Mouse (Mus musculus) layer of hippocampus, adult 6 months (tissue): ENCODE measurements around the gene Gal3st3. TPM values are rescaled to one million over a fixed set of nuclear protein-coding genes. Genes with fewer than 3 reads are reported as not detected.

Source experiments
- long read RNA-seq, 2 experiments: library from polyadenylated mRNA; unstranded; transcript quantifications; one replicate each; pipeline ENCODE4 v2.0.0; 2019 to 2020
- polyA plus RNA-seq: library from polyadenylated mRNA; unstranded; fragments of <200 nt; fragmentation: Nextera tagmentation; gene quantifications from 2 replicates; pipeline ENCODE4 v1.2.3, GENCODE M21; 2021

The Gal3st3 gene
- 71.6 and 91.0 TPM in 2 replicates for polyA plus RNA-seq
- long read RNA-seq, experiment 1, transcript Gal3st3-201 (3 exons, 2,421 nt): major isoform, 8 of 12 reads
- long read RNA-seq, experiment 1, partial matches to known transcripts: 2 of 12 reads
- long read RNA-seq, experiment 1, other reads (novel, unspliced or antisense): 2 of 12 reads
- long read RNA-seq, experiment 2, transcript Gal3st3-201 (3 exons, 2,421 nt): major isoform, 145 of 154 reads
- long read RNA-seq, experiment 2, partial matches to known transcripts: 7 of 154 reads
- long read RNA-seq, experiment 2, other reads (novel, unspliced or antisense): 2 of 154 reads

GRCm38 (mm10) chr19:5297903-5298800 lies at the start of gene Gal3st3:
Gene Gal3st3 (plus strand): TSS chr19:5298331.

GRCm38 (mm10) chr19:5272801-5273733 lies 25.1 kb upstream of the Gal3st3 start, which contains the start of gene Pacs1:
Gene Pacs1 (minus strand): TSS chr19:5273119.

GRCm38 (mm10) chr19:5294972-5295735 lies 3.0 kb upstream of the Gal3st3 start, which contains the start of gene Sf3b2:
Gene Sf3b2 (minus strand): TSS chr19:5295455.

GRCm38 (mm10) chr19:5335441-5335840 lies 37.3 kb downstream of the Gal3st3 start, which contains the start of gene Catsper1:
Gene Catsper1 (plus strand): TSS chr19:5335741.

GRCm38 (mm10) chr19:5349502-5349873 lies 51.4 kb downstream of the Gal3st3 start, which contains the start of gene Cst6:
Gene Cst6 (minus strand): TSS chr19:5349574.

Other genes with a start within 250 kb of the Gal3st3 start
- gene Rin1, start 247.8 kb upstream of the Gal3st3 start, polyA plus RNA-seq: 21.3 TPM in 2 replicates
- gene Cd248, start 230.3 kb upstream of the Gal3st3 start, polyA plus RNA-seq: 2.0 and 3.4 TPM in 2 replicates
- gene Tmem151a, start 212.8 kb upstream of the Gal3st3 start, polyA plus RNA-seq: 118 and 149 TPM in 2 replicates
- 46.2 and 52.4 TPM in 2 replicates for gene Yif1a, start 209.8 kb upstream of the Gal3st3 start, polyA plus RNA-seq
- 84.4 and 102 TPM in 2 replicates for gene Cnih2, start 199.8 kb upstream of the Gal3st3 start, polyA plus RNA-seq
- 152 and 166 TPM in 2 replicates for gene Rab1b, start 191.3 kb upstream of the Gal3st3 start, polyA plus RNA-seq
- gene Klc2, start 179.8 kb upstream of the Gal3st3 start, polyA plus RNA-seq: 12.8 and 13.5 TPM in 2 replicates
- gene Pacs1, start 25.2 kb upstream of the Gal3st3 start, polyA plus RNA-seq: 25.5 and 25.8 TPM in 2 replicates
- gene Sf3b2, start 2.9 kb upstream of the Gal3st3 start, polyA plus RNA-seq: 214 and 232 TPM in 2 replicates
- gene Catsper1, start 37.4 kb downstream of the Gal3st3 start, polyA plus RNA-seq: not detected in 2 replicates
- 20.6 and 32.3 TPM in 2 replicates for gene Cst6, start 51.2 kb downstream of the Gal3st3 start, polyA plus RNA-seq
- 22.7 and 28.8 TPM in 2 replicates for gene Eif1ad, start 68.4 kb downstream of the Gal3st3 start, polyA plus RNA-seq
- gene Banf1, start 68.8 kb downstream of the Gal3st3 start, polyA plus RNA-seq: 166 and 174 TPM in 2 replicates
- gene Sart1, start 90.4 kb downstream of the Gal3st3 start, polyA plus RNA-seq: 23.3 and 23.5 TPM in 2 replicates
- not detected in 2 replicates for gene Tsga10ip, start 104.2 kb downstream of the Gal3st3 start, polyA plus RNA-seq
- 165 and 209 TPM in 2 replicates for gene Drap1, start 126.6 kb downstream of the Gal3st3 start, polyA plus RNA-seq
- gene AI837181, start 126.8 kb downstream of the Gal3st3 start, polyA plus RNA-seq: 40.3 and 40.7 TPM in 2 replicates
- 0.38 TPM in 1 of 2 replicates, not detected in the other for gene Fosl1, start 149.2 kb downstream of the Gal3st3 start, polyA plus RNA-seq
- 15.8 and 16.5 TPM in 2 replicates for gene Ccdc85b, start 159.6 kb downstream of the Gal3st3 start, polyA plus RNA-seq
- gene Fibp, start 162.3 kb downstream of the Gal3st3 start, polyA plus RNA-seq: 85.1 and 88.5 TPM in 2 replicates
- gene Ctsw, start 170.2 kb downstream of the Gal3st3 start, polyA plus RNA-seq: 0.20 and 0.41 TPM in 2 replicates
- gene Efemp2, start 175.6 kb downstream of the Gal3st3 start, polyA plus RNA-seq: 17.7 and 32.4 TPM in 2 replicates
- 24.3 and 24.9 TPM in 2 replicates for gene Mus81, start 190.1 kb downstream of the Gal3st3 start, polyA plus RNA-seq
- gene Cfl1, start 192.1 kb downstream of the Gal3st3 start, polyA plus RNA-seq: 906 and 1,048 TPM in 2 replicates
- gene 1700020D05Rik, start 205.5 kb downstream of the Gal3st3 start, polyA plus RNA-seq: not detected in 2 replicates
- gene Snx32, start 212.2 kb downstream of the Gal3st3 start, polyA plus RNA-seq: 50.6 and 51.6 TPM in 2 replicates